Mouse (Mus musculus) limb, embryonic 15.5 days (tissue): ENCODE results near the gene Gm7697. TPM values are rescaled to one million over a fixed set of nuclear protein-coding genes. Genes with fewer than 3 reads are reported as not detected.
"Not testable (repeated sequence)": the region's sequence is repeated elsewhere in the genome, so short reads cannot be mapped to it uniquely, and the experiment has no call there.

Experiments used
- ATAC-seq: fragments of 200-750 bp; cut with Nextera tagmentation; 2 replicates; pipeline ENCODE4 v1.8.0; 2017; ENCODE audit warnings: low read depth, moderate TSS enrichment; ENCODE audit not compliant: insufficient number of reproducible peaks, low FRiP score, low TSS enrichment
- H3K27ac ChIP-seq: fragments of 300-500 bp; sonication (generic); 2 replicates; pipeline ENCODE4 v1.5.1; 2015; ENCODE audit warnings: moderate library complexity, mild to moderate bottlenecking, inconsistent platforms
- H3K27me3 ChIP-seq: fragments of 300-500 bp; sonication (generic); 2 replicates; pipeline ENCODE4 v1.6.1; 2015; ENCODE audit warnings: inconsistent platforms
- H3K36me3 ChIP-seq: fragments of 300-500 bp; sonication (generic); 2 replicates; pipeline ENCODE4 v1.6.1; 2015; ENCODE audit warnings: inconsistent platforms
- H3K4me1 ChIP-seq: fragments of 300-500 bp; sonication (generic); 2 replicates; pipeline ENCODE4 v1.6.1; 2015; ENCODE audit warnings: inconsistent platforms
- H3K4me2 ChIP-seq: fragments of 300-500 bp; sonication (generic); 2 replicates; pipeline ENCODE4 v1.6.1; 2015; ENCODE audit warnings: mild to moderate bottlenecking, inconsistent platforms
- H3K4me3 ChIP-seq: fragments of 300-500 bp; sonication (generic); 2 replicates; pipeline ENCODE4 v1.5.1; 2015; ENCODE audit warnings: mild to moderate bottlenecking, inconsistent platforms
- H3K9ac ChIP-seq: fragments of 300-500 bp; sonication (generic); 2 replicates; pipeline ENCODE4 v1.6.1; 2015; ENCODE audit warnings: inconsistent platforms
- H3K9me3 ChIP-seq: fragments of 300-500 bp; sonication (generic); 2 replicates; pipeline ENCODE4 v1.6.1; 2016; ENCODE audit warnings: inconsistent platforms
- WGBS: fragments of 180-500 bp; shearing (Covaris S2); methylation state at CpG from one replicate; pipeline ENCODE4 v1.1.7; 2015; 5-methylcytosine and 5-hydroxymethylcytosine counted together
- polyA plus RNA-seq: library from polyadenylated mRNA; unstranded; fragments of >200 nt; fragmentation: Nextera tagmentation; extraction: Ambion mirVana; gene quantifications from 2 replicates; pipeline ENCODE4 v1.2.1, GENCODE M21; 2015

Gm7697 gene
- polyA plus RNA-seq = not detected in 2 replicates

DNA sequence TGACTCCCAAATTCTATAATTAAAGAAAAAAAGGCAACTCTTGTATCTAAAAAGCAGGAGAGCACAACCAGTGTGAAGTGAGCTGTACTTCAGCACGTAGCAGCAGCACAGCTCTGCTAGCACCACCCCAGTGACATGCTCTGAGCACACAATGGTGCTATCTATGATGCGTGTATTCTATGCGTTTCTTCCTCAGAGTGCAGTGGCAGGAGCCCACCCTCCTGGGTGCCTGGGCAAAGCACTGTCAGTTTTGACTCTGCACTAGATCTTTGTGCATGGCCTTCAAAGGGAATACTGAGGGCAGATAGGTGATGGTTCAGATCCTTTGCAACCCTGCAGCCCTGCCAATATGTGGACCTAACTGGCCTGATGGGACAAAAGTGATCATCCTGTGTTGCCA lies at the start of gene Gm7697:
Gene Gm7697 (minus strand): TSS at position 101 of the 400 bp plus-strand sequence.
- not testable (repeated sequence) for H3K27me3 ChIP-seq, H3K9ac ChIP-seq, H3K36me3 ChIP-seq, H3K4me3 ChIP-seq, ATAC-seq, H3K4me1 ChIP-seq, H3K27ac ChIP-seq, H3K9me3 ChIP-seq, H3K4me2 ChIP-seq
- 82% methylated on average over 1 of the region's 3 CpGs for WGBS

DNA sequence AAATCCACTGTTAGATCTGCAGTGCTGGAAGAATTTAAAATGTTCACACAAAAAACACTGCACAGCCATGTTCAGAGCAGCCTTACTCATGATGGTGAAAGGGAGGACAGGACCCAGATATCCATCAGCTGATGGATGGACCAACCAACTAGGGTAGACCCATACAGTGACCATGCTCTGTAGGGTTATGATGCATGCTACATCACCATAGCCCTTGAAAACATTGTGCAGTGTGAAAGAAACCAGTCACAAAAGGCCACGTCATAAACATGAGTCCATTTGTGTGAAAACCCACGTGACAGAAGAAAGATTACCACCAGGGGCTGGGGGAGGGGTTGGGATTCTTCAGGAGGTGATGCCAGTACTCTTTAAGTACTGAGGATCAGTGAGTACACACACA lies 28.5 kb upstream of the Gm7697 start:
- not testable (repeated sequence) for H3K9ac ChIP-seq, H3K4me2 ChIP-seq, H3K27me3 ChIP-seq, H3K4me3 ChIP-seq, ATAC-seq, H3K4me1 ChIP-seq, H3K9me3 ChIP-seq, H3K36me3 ChIP-seq, H3K27ac ChIP-seq
- 51% methylated on average over 2 of the region's 2 CpGs for WGBS

DNA sequence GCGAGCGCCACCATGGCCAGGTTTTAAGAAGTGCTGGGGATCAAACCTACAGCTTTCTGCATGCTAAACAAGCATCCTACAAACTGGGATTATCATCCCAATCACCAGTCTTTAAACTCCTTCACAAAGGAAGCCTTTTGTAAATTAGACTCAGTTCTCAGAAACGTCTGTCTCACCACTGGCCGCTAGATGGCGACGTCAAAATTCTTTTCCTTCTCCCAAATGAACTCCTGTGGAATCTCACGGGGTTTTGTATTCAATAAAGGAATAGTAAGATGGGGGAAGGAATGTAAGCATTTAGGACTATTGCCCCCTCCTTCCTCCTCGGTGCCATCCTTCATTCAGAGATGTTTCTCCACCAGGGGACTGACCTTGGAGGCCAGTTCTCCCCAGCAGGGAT lies 26.8 kb upstream of the Gm7697 start:
- not testable (repeated sequence) for H3K9me3 ChIP-seq, H3K36me3 ChIP-seq, H3K4me2 ChIP-seq, H3K4me3 ChIP-seq, H3K4me1 ChIP-seq, ATAC-seq, H3K9ac ChIP-seq, H3K27me3 ChIP-seq, H3K27ac ChIP-seq
- 13% methylated on average over 8 of the region's 8 CpGs for WGBS

DNA sequence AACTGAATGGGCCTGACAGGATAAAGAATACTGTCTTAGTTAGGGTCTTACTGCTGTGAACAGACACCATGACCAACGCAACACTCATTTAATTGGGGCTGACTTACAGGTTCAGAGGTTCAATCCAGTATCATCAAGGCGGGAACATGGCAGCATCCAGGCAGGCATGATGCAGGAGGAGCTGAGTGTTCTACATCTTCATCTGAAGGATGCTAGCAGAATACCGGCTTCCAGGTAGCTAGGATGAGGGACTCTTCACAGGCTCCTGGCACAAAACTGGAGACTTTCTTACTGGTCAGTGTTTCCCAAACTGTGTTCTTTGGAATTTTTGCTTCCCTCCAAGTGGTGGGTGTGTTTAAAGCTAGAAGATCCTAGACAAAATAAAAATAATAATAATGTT lies 25.3 kb upstream of the Gm7697 start:
- H3K27me3 ChIP-seq, ATAC-seq, H3K9ac ChIP-seq, H3K4me1 ChIP-seq, H3K27ac ChIP-seq, H3K4me2 ChIP-seq, H3K36me3 ChIP-seq, H3K4me3 ChIP-seq, H3K9me3 ChIP-seq: not testable (repeated sequence)
- 88% methylated on average over 3 of the region's 3 CpGs for WGBS

DNA sequence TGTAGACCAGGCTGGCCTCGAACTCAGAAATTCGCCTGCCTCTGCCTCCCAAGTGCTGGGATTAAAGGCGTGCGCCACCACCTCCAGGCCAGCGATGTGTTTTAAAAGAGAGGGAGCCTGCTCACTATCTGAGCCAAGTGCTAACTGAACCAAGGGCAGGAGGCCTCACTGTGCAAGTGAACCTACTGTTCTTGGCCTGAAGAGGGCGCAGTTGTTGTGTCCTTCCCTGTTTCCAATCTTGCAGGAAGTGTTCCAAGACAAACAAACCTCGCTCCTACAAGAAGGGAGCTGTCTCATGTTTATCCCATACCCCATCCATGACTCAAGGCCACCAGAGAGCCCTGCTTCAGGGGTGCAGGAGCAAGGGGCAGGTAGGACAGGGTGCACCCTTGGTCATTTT lies 24.4 kb upstream of the Gm7697 start:
- 65% methylated on average over 7 of the region's 7 CpGs for WGBS
- not testable (repeated sequence) for H3K4me1 ChIP-seq

DNA sequence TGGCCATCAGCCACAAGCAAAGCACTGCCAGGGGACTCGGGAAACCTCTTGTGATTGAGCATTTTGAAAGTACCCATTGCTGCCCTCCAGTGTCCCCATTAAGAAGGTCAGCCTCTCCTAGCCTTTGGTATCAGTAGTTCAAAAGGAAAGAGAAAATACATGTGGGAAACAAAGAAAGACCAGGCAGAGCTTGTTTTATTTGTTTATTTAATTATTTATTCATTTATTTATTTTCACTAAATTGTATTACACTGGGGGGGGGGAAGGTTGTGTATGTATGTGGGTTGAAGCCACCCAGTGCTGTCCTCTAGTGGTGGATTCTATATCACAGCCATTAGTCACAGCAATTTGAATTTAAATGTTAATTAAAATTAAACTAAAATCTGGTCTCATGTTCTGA lies 22.2 kb upstream of the Gm7697 start:
- not testable (repeated sequence) for H3K27me3 ChIP-seq, H3K4me1 ChIP-seq, H3K36me3 ChIP-seq, H3K27ac ChIP-seq, H3K9me3 ChIP-seq, H3K4me3 ChIP-seq, H3K4me2 ChIP-seq, ATAC-seq, H3K9ac ChIP-seq
- 50% methylated on average over 1 of the region's 1 CpGs for WGBS

More for the DNA sequence above, 24.4 kb upstream of the Gm7697 start:
- H3K27ac ChIP-seq, H3K9ac ChIP-seq, H3K9me3 ChIP-seq, H3K36me3 ChIP-seq, H3K4me2 ChIP-seq, H3K27me3 ChIP-seq, ATAC-seq, H3K4me3 ChIP-seq: not testable (repeated sequence)

DNA sequence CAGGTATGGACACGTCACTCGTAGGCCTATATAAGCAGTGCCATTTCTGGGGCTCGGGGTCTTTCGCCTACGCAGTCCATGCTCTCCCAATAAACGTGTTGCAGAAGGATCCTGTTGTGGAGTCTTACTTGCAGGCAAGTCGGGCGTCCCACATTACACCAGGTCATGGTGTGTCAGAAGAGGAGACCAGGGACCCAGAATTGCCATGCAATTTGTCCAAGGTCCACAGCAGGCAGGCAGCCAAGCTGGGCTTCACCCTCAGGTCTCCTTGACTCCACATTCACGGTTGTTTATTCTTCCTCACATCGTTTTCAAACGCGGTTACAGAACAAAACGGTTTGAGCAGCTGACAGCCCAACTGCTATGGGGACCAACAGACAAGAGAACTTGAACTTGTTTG lies 21.7 kb upstream of the Gm7697 start:
- H3K27ac ChIP-seq, H3K4me3 ChIP-seq, ATAC-seq, H3K9ac ChIP-seq, H3K4me1 ChIP-seq, H3K4me2 ChIP-seq, H3K36me3 ChIP-seq, H3K27me3 ChIP-seq, H3K9me3 ChIP-seq: not testable (repeated sequence)
- 87% methylated on average over 13 of the region's 13 CpGs for WGBS

DNA sequence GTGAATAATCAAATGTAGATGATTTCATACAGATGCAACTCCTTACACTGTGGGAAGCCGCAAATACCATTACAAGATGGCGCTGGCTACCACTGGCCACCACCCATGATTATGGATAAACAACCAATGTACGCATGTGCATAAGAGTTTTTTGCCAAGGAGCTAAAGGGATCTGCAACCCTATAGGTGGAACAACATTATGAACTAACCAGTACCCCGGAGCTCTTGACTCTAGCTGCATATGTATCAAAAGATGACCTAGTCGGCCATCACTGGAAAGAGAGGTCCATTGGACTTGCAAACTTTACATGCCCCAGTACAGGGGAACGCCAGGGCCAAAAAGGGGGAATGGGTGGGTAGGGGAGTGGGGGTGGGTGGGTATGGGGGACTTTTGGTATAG lies 21.2 kb upstream of the Gm7697 start:
- not testable (repeated sequence) for H3K9ac ChIP-seq, H3K27me3 ChIP-seq, H3K4me3 ChIP-seq, H3K36me3 ChIP-seq, H3K27ac ChIP-seq, H3K4me1 ChIP-seq, H3K9me3 ChIP-seq, H3K4me2 ChIP-seq
- WGBS = 92% methylated on average over 6 of the region's 6 CpGs
- ATAC-seq = 0 out of 2 replicates have a peak, but pooled peaks have one; percentile 35

DNA sequence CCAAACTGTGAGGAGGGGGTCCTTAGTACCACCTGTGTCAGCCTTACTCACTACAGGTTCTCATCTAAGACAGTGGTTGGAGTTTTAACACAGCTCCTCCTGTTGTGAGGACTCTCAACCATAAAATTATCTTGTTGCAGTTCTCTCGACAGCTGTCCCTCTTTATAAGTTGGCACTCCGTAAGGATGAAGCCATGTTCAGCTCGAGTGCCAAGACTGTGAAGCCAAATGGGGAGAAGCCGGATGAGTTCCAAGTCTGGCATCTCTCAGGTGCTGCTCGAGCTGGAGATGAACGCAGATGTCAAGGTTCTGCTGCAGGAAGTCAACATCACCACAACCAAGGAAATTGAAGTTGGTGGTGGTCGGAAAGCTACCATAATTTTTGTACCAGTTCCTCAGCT lies 18.0 kb upstream of the Gm7697 start:
- not testable (repeated sequence) for H3K4me1 ChIP-seq, H3K9me3 ChIP-seq, H3K27ac ChIP-seq, H3K4me3 ChIP-seq, ATAC-seq, H3K36me3 ChIP-seq, H3K27me3 ChIP-seq, H3K4me2 ChIP-seq, H3K9ac ChIP-seq
- WGBS = 67% methylated on average over 7 of the region's 7 CpGs

DNA sequence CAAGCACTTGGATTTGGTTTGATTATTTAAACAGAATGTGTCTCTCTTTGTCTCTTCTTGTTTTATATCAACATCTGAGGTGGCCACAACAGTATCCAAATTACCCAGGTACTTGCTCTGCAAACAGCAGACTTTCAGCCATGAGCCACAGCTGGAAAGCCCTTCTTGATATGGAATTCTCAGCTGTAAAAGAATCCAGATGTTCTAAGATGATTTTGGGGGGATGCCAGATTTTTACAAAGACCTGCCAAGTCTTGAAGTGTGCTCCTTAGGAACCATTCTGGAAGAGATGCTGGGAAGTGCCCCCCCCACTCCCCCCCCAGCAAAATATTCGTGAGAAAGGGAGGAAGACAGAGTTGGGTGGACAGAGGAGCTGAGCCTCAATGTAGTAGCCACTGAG lies 17.6 kb upstream of the Gm7697 start:
- H3K27ac ChIP-seq, H3K4me2 ChIP-seq, H3K9me3 ChIP-seq, H3K4me3 ChIP-seq, ATAC-seq, H3K27me3 ChIP-seq, H3K36me3 ChIP-seq, H3K9ac ChIP-seq, H3K4me1 ChIP-seq: not testable (repeated sequence)
- WGBS = 31% methylated on average over 1 of the region's 1 CpGs

DNA sequence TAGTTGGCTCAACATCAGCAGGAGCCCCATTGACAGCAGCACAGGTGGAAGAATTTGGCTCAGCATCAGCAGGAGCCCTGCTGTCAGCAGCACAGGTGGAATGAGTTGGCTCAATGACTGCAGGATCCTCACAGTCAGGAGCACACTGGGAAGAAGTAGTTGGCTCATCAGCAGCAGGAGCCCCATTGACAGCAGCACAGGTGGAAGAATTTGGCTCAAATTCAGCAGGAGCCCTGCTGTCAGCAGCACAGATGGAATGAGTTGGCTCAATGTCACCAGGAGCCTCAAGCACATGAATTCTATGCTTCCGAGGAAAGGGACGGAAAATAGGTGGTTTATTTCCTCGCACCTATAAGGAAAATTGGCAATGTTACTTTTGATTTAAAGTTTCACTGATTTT lies 47.8 kb downstream of the Gm7697 start:
- H3K4me1 ChIP-seq, H3K27me3 ChIP-seq, H3K9me3 ChIP-seq, H3K4me3 ChIP-seq, H3K36me3 ChIP-seq, H3K27ac ChIP-seq, ATAC-seq, H3K4me2 ChIP-seq, H3K9ac ChIP-seq: not testable (repeated sequence)
- 67% methylated on average over 3 of the region's 3 CpGs for WGBS

DNA sequence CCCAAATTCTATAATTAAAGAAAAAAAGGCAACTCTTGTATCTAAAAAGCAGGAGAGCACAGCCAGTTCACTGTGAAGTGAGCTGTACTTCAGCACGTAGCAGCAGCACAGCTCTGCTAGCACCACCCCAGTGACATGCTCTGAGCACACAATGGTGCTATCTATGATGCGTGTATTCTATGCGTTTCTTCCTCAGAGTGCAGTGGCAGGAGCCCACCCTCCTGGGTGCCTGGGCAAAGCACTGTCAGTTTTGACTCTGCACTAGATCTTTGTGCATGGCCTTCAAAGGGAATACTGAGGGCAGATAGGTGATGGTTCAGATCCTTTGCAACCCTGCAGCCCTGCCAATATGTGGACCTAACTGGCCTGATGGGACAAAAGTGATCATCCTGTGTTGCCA lies 69.3 kb downstream of the Gm7697 start, which contains the start of gene Gm9495:
Gene Gm9495 (minus strand): TSS at position 101 of the 400 bp plus-strand sequence.
- ATAC-seq, H3K9me3 ChIP-seq, H3K4me3 ChIP-seq, H3K36me3 ChIP-seq, H3K27me3 ChIP-seq, H3K9ac ChIP-seq, H3K4me2 ChIP-seq, H3K4me1 ChIP-seq, H3K27ac ChIP-seq: not testable (repeated sequence)
- WGBS = 89% methylated on average over 3 of the region's 3 CpGs
